Mouse (Mus musculus) kidney, adult 2 months (tissue): ENCODE measurements at regions not wholly inside any gene's neighbourhood (a gene's known extent, or its start where the extent isn't known, plus 50 kb on each side); places are given as distances from the start of the nearest gene placed in this dataset.

Experiments
- CTCF ChIP-seq: fragments of 200-500 bp; conservative IDR thresholded peaks from 2 replicates; pipeline ENCODE4 v1.5.1; 2011; ENCODE audit warnings: low read depth, mild to moderate bottlenecking, control low read depth, low read length, moderate library complexity, mixed read lengths; ENCODE audit not compliant: insufficient read depth, insufficient read length
- POLR2A ChIP-seq: fragments of 200-500 bp; IDR thresholded peaks from one replicate; pipeline ENCODE4 v1.6.1; 2011; ENCODE audit warnings: low read depth, low read length, control low read depth

GRCm38 (mm10) chr9:84375746-84376145, 450.8 kb downstream of the Bckdhb start:
- TF ChIP-seq POLR2A, result no peak
- TF ChIP-seq CTCF, result no peak
